Mouse (Mus musculus): ENCODE data around the gene Ahnak.

Gene Ahnak

DNA sequence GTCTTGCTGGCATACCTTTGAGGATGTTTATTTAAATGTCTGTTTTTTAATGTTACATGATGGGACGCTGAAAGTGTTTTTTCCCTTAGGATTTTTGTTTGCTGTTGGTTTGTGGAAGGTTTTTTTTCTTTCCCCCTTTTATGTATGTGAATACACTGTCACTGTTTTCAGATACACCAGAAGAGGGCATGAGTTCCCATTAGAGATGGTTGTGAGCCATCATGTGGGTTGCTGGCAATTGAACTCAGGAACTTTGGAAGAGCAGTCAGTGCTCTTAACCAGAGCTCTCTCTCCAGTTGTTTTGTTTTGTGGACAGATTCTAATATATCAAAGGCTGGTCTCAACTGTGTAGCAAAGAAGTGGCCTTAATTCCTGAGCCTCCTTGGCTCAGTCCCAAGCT, 14.4 kb upstream of the Ahnak start:
- no peak for DNase-seq

- DNase-seq, result no peak
Observed at GRCm38 (mm10) chr19:8975491-8975890, 13.6 kb upstream of the Ahnak start.

DNA sequence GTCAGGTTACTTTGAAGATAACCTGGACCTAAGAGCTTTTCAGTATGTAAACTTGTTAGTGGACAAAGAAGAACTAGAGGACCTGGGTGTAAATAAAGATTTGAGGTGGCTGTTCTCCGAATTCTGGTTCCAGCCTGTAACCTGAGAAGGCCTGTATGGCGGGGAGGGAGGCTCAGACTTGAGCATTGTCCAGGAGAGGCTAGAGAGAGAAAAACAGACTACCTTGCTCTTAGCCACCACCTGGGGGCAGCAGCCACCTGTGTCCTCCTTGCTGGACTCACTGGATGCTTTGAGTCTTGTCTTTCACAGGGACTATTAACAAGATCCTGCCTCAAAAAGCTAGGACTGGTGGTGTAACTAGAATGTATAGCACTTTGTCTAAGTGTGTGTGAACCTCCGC, 12.5 kb upstream of the Ahnak start:
- DNase-seq, result peak; percentile 62

GRCm38 (mm10) chr19:8980771-8981170, 8.3 kb upstream of the Ahnak start:
- no peak for DNase-seq

- no peak for DNase-seq
Observed at GRCm38 (mm10) chr19:8981450-8982168, 7.5 kb upstream of the Ahnak start.

DNA sequence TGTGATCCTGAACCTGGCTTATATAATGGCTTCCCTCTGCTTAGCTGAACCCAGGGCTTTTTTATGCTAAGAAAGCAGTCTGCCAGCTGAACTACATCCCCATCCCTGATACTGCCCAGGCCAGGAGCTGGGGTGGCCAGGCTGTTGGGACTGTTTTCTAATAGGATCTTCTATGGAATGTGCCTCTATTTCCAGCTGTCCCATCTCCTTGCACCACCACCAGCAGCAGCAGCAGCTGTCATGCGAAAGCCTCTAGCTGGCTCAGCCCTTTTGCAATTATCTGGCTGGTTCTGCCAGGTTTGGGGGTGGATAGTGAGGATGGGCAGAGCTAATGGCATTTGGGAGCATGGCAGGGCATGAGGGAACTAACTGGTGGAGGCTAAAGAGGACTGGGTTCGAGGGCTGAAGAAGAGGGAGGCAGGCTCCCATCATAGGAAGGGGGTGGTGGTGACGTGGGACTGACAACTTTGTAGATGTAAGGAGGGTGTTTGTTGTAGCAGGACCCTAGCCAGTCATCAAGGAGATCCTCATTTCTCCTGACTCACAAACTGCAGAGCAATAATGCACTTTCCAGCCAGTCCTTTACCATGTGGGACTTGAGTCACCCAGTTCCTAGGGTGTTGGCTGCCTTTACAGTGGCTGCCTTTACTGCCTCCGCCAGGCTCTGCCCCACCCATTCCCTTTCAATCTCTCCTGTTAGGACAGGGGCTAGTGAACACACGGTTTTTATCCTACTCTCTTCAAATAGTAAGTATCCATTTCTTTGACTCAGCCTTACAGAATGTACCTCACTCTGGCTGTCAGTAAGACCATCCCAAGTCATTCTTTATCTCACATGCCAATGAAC, 6.6 kb upstream of the Ahnak start:
- no peak for DNase-seq

- no peak for DNase-seq
Observed at GRCm38 (mm10) chr19:8983150-8983650, 5.9 kb upstream of the Ahnak start.

DNA sequence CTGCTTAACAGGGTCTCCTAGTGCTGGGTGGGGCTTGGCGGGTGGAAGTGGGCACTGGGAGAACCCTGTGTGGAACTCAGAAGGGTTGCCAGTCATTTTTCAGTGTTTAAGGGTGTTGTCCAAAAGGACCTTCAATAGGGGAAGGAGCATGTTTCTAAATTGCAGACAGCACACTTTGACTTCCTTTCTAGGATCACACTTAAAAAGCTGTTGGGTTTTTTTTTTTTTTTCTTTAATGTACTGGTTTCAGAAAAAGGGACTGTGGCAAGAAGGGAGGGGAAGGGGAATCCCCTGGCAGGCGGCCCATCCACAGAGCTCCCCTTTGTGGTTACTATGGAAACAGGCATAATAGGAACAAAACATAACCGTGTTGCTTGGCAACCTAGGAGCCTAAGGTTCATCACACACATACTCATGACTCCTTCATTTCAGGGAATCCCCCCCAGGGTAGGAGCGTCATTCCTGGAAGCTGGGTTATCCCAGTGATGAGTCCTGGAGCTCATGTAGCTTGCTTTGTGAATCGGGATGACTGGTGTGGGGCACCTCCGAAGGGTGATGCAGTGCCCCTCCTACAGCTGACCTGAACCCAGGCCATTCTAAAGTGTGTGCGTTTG, 4.7 kb upstream of the Ahnak start:
- DNase-seq, result peak; percentile 92

- DNase-seq, result no peak
Observed at GRCm38 (mm10) chr19:8985891-8986290, 3.2 kb upstream of the Ahnak start.

DNA sequence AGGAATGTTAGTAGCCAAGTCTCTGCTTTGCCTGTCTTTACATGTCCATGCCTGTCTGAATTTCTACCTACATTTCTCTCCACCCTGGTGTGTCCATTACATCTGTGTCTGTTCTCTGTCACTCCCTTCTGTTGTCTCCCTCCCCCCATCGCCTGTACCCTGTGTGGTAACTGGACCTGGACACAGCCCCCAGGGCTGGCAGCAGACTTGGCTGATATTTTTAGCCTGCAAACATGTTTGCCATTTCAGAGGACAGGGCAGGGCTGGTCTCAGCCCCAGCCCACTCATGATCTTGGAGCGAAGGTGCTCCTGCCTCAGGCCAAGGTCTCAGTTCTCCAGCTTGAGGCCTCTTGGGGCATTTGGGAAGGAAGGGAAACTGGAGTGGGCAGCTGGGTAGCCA, 1.3 kb upstream of the Ahnak start:
- DNase-seq, result no peak

DNA sequence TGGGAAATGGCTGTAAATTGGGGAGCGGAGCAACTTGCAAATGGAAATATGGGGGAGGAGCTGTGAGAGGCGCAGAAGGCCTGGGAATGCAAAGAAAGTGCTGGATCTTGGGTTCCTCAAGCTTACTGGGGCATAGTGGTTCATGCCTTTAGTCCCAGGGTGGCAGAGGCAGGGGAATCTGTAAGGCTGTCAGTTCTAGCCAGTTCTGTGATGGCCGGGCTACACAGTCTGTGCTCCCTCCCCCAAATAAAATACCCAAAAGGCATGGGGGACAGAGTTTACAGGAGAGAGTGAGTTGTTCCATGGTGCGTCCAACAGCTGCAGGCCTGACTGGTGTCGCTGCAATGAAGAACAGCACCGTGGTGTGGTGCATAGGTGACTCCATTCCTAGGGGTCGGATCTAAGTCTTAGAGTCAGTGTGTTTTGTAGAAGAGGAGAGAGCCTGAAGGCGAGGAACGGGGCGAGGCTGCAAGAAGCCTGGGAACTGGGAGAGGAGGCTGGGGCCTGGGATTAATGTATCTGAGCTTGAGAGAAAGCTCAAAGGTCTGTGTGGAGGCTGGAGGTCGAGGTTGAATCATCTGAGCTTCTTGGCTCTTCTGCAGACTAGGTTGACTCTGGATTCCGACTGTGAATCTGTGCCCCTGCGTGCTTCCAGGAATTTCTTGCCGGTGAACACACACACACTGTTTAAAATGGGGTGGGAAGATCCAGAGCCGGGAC, 578 bp upstream of the Ahnak start:
- no peak for DNase-seq

GRCm38 (mm10) chr19:8989567-8990431, 715 bp downstream of the Ahnak start:
- peak; percentile 75 for DNase-seq

DNA sequence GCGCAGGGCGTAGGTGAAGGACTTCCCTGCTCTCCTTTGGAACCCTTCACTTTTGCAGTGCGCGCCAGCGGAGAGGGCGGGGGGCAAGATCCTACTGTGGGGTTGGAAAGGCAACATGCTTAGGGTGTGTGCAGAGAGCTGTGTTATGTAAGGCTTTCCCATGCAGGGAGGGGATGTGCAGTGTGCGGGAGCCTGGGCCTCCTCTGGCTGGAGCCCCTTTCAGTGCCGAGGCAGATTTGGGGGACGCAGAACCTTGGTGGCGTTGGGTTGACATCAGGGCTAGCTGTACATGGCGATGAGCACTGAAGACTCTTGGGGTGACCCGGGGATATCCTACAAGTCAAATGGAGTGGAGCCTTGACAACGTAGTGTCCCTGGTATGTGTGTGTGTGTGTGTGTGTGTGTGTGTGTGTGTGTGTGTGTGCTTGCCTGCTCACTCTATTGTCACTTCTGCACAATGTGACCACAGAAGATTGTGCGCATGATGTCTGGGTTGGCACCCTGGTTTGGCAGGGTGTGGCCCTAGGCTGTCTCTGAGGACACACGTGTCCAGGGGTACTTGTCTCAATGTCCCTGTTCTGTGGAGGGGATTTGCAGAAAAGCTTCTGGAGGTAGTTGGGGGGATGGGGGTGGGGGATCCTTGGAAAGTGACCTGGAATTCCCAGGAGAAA, 1.5 kb downstream of the Ahnak start:
- DNase-seq, result no peak

DNA sequence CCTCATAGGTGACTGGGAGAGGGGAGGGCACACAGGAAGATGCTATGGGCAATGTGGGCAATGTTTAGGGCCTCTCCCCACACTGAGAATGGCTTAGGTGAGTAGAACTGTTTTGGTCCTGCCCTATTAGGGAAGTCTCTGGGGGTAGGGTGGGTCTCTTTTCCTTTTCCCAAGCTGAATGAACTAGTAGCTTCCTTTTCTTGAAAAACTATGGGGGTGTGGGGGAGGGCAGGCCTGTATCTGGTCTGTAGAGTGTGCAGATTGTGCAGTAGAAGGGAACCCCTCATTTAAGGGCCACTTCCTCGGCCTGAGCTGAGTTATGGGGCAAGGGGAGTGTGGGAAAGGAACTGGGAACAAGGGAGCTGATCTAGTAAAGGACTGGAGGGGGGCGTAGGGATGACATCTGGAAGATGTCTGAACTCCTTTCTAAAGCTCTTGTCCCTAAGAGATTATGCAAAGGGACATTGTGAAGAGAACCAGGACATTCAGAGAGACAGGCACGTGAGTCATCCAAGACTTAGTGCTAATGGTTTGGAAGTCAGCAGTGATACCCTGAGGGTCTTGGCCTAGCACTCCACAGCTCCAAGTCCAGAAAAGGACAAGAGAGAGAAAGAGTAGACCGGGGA, 2.3 kb downstream of the Ahnak start:
- peak; percentile 35 for DNase-seq

DNA sequence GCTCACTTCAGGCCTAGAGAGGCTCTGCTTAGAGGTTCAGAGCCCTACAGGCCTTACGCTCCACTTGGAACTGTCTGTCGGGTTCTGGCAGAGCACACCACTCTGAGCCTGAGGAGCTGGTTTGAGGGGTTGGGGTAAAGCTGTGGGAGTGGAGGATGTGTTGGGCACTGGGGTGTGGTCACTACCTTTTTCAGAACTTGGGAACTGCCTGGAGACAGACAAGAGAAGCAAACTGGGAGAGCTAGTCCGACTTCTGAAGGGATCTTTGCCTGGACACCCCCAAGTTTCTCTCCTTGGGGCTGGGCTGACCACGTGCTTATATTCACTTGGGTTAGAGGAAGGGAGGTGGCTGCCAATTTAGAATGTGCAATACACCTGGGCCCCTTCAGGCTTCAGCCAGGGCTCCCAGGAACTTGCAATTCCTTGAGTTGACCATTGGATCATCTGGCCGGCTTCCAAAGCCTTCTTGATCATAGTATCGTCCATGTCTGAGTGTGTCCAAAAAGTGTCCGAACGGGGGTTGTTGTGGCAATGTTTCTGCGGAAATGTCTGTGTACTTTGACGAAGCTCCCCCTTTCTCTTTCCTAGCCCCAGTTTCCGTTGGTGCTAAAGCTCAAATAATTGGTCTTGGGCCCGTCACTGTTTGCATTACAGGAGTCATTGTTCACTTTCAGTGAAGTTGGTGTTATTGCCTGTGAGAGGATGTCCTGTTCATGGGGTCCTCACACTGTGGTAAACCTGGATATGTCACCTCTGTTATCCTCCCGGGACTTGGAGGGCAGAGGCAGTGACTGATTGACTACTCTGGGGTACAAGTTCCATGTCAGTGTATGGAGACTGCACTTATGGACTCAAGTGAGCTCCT, 3.0 kb downstream of the Ahnak start:
- no peak for DNase-seq

- DNase-seq, result peak; percentile 72
Observed at GRCm38 (mm10) chr19:8992769-8993624, 3.9 kb downstream of the Ahnak start.

- no peak for DNase-seq
Observed at GRCm38 (mm10) chr19:8993625-8993912, 4.5 kb downstream of the Ahnak start.

DNA sequence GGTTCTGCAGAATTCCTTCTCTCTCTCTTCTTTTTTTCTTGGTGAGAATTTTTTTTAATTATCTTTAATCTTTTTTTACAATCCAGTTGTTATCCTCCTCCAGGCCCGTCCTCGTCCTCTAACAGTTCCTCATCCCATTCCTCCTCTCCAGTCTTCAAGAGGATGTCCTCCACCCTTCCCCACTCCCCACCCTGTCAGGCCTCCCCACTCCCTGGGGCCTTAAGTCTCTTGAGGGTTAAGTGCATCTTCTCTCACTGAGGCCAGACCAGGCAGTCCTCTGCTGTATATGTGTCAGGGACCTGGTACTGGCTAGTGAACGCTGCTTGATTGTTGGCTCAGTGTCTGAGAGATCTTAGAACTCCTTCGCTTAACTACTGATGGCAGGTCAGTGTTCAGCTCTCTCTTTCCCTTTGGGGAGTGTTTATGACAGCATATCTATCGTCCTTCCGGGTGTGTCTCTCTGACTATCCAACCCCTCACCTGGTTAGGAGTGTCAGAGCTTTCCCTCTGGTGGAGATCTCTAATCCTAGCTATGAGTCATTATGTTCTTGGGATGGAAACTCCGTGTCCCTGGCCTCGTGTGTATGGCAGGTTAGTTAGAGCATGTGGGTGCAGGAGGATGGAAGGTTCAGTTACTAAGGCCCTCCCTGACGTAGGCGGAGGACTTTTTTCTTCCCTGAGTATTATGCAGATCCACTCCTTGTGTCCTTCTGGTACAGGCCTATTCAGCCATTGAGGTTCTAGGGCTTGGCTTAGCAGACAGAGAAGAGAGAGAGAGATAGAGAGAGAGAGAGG, 5.9 kb downstream of the Ahnak start:
- no peak for DNase-seq

Data from retina, postnatal 1 day (tissue).